Mouse (Mus musculus): ENCODE data around the gene Cyp2d26.

Cyp2d26 gene

GRCm38 (mm10) chr15:82794277-82794676, at the start of gene Cyp2d26:
TSS of gene Cyp2d26 (minus strand) at chr15:82794294.
- in situ Hi-C loops (cut with MboI; ENCODE audit: low pct_unique_long_range_greater_than_20kb in 1 of 2, low sequenced_read_pairs in 2 of 2, unreplicated experiment in 1 of 2), result no loop called here

DNA sequence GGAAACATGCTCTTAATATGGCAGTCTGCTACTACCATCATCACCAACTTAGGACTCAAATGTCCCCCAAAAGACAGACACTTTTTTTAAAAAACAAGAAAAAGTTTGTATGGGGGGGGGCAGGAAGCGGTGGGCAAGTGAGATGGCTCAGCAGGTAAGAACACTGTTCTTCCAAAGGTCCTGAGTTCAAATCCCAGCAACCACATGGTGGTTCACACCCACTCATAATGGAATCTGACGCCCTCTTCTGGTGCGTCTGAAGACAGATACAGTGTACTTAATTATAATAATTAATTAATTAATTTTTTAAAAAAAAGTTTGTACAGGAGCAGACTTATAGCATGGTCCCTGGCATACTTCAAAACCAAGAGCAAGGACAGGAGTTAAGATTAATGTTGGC, 45.1 kb upstream of the Cyp2d26 start:
- in situ Hi-C loops (cut with MboI; ENCODE audit: low pct_unique_long_range_greater_than_20kb in 1 of 2, low sequenced_read_pairs in 2 of 2, unreplicated experiment in 1 of 2), result no loop called here

DNA sequence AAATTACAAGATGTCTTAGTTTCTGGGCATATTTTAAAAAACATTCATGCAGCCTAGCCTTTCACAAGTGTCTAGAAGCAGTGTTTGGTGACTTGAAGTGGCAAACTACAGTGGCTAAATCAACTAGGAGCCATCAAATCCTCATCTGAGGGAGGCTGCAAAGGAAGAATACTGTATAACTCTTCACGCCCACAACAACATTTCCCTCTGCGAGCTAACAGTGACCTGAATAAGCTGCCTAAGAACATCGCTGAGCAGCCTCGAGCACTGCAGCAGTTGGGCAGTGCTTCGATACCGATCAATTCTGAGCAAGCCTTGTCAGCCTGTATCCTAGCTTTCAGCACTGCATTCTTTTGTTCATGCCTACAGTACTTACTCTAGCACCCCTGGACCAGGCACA, 35.8 kb upstream of the Cyp2d26 start:
- in situ Hi-C loops (cut with MboI; ENCODE audit: low pct_unique_long_range_greater_than_20kb in 1 of 2, low sequenced_read_pairs in 2 of 2, unreplicated experiment in 1 of 2), result no loop called here

DNA sequence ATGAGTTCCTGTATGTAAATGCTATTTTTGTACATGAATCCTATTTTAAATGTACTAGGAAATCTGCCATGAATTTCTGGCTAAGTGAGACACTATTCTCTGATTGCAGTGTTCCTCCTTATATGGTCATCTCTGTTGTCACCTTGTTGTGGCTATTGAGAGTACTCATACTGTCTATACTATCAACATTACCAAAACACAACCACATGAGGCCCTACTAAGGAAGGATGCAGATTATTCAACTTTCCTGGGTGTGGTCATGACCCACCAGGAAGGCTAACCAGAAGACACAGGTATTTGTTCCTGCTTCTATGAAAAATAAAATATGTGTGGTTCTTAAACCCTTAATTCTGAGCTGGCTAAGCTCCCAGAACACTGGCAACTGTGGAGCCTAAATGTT, 31.8 kb upstream of the Cyp2d26 start:
- in situ Hi-C loops (cut with MboI; ENCODE audit: low pct_unique_long_range_greater_than_20kb in 1 of 2, low sequenced_read_pairs in 2 of 2, unreplicated experiment in 1 of 2), result no loop called here

DNA sequence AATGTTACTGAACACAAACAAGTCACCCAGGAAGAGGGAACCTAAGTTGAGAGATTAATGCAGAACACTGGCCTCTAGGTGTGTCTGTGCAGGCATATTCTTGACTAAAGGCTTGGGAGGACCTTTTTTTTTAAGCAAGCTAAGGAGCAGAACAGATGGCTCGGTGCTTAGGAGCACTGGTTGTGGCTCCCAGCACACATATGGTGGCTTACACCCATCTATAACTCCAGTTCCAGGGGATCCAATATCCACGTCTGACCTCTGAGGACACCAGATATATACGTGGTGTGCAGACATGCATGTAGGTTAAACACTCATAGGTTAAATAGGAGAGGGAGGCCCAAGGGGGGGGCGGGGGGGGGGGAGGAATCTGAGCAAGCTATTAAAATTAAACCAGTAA, 28.3 kb upstream of the Cyp2d26 start:
- in situ Hi-C loops (cut with MboI; ENCODE audit: low pct_unique_long_range_greater_than_20kb in 1 of 2, low sequenced_read_pairs in 2 of 2, unreplicated experiment in 1 of 2), result loop anchor here in 1 of 2 experiments (25.0 kb wide), 1 partner anchor 215 kb away; the partner anchor contains the start of gene Nfam1

GRCm38 (mm10) chr15:82821657-82822056, 27.6 kb upstream of the Cyp2d26 start:
- in situ Hi-C loops (cut with MboI; ENCODE audit: low pct_unique_long_range_greater_than_20kb in 1 of 2, low sequenced_read_pairs in 2 of 2, unreplicated experiment in 1 of 2), result loop anchor here in 1 of 2 experiments (25.0 kb wide), 1 partner anchor 216 kb away; the partner anchor contains the start of gene Nfam1

DNA sequence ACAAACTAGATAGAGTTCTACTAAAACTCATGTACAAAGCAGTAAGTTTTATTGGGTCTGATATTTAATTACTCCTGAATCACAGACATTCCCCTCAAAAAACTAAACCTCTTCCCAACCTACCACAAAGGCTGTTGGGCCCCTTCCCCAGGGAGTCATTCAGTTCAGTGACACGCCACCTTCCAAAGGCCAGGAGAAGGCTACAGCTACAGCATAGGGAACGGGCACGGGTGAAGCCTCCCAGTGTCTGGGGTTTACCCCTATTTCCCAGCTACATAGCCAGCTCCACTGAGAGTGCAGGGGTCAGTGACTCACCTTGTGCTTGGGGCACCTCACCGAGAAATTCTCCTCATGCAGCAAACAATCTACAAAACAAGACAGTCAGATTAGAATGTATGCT, 21.2 kb upstream of the Cyp2d26 start:
- in situ Hi-C loops (cut with MboI; ENCODE audit: low pct_unique_long_range_greater_than_20kb in 1 of 2, low sequenced_read_pairs in 2 of 2, unreplicated experiment in 1 of 2), result loop anchor here in 1 of 2 experiments (25.0 kb wide), 1 partner anchor 222 kb away; the partner anchor contains the start of gene Nfam1

DNA sequence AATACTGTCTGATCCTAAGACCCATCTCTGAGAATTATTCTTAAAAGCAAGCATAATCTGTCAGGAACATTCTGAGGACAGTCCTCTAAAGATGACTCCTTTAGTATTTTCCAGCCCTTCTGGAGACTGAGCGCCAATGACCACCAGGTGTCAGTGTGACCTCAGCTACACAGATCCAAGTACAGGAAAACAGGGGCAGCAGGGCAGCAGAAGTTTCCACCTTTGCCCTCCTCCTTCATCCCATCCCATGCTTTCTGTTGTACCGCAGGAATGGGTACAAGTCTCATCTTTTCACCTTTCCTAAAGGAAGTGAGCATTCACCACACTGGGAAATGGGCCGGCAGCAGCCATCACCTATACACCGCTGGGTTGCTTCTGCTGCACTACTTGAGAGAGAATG, 20.7 kb upstream of the Cyp2d26 start:
- in situ Hi-C loops (cut with MboI; ENCODE audit: low pct_unique_long_range_greater_than_20kb in 1 of 2, low sequenced_read_pairs in 2 of 2, unreplicated experiment in 1 of 2), result loop anchor here in 1 of 2 experiments (25.0 kb wide), 1 partner anchor 222 kb away; the partner anchor contains the start of gene Nfam1

DNA sequence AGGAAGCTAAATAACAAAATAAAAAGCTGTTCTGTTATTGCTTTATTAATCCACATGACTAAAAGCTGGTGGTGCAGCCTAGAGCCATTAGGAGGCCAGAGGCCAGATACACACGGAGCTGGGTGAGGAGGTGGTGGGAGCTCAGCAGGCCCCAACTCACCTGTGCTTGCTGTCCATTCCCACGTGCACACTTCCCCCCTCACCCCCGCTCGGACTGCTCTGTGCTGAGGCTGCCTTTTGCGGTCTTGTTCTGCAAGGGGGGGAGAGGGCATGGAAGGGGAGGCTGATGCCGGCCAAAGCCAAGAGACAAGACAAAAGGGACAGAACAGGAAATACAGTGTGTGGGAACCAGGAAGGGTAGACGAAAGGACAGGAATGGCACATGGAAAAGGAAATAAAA, 20.2 kb upstream of the Cyp2d26 start:
- in situ Hi-C loops (cut with MboI; ENCODE audit: low pct_unique_long_range_greater_than_20kb in 1 of 2, low sequenced_read_pairs in 2 of 2, unreplicated experiment in 1 of 2), result loop anchor here in 1 of 2 experiments (25.0 kb wide), 1 partner anchor 223 kb away; the partner anchor contains the start of gene Nfam1

- in situ Hi-C loops (cut with MboI; ENCODE audit: low pct_unique_long_range_greater_than_20kb in 1 of 2, low sequenced_read_pairs in 2 of 2, unreplicated experiment in 1 of 2), result loop anchor here in 1 of 2 experiments (25.0 kb wide), 1 partner anchor 227 kb away; the partner anchor contains the start of gene Nfam1
These were observed 16.5 kb upstream of the Cyp2d26 start for GRCm38 (mm10) chr15:82810556-82810955.

GRCm38 (mm10) chr15:82809511-82809910, 15.4 kb upstream of the Cyp2d26 start:
- in situ Hi-C loops (cut with MboI; ENCODE audit: low pct_unique_long_range_greater_than_20kb in 1 of 2, low sequenced_read_pairs in 2 of 2, unreplicated experiment in 1 of 2), result loop anchor here (10.0 to 25.0 kb wide), 2 partner anchors 228 to 235 kb away; partner anchors contain the start of gene Nfam1 (in 1 of the 2)

DNA sequence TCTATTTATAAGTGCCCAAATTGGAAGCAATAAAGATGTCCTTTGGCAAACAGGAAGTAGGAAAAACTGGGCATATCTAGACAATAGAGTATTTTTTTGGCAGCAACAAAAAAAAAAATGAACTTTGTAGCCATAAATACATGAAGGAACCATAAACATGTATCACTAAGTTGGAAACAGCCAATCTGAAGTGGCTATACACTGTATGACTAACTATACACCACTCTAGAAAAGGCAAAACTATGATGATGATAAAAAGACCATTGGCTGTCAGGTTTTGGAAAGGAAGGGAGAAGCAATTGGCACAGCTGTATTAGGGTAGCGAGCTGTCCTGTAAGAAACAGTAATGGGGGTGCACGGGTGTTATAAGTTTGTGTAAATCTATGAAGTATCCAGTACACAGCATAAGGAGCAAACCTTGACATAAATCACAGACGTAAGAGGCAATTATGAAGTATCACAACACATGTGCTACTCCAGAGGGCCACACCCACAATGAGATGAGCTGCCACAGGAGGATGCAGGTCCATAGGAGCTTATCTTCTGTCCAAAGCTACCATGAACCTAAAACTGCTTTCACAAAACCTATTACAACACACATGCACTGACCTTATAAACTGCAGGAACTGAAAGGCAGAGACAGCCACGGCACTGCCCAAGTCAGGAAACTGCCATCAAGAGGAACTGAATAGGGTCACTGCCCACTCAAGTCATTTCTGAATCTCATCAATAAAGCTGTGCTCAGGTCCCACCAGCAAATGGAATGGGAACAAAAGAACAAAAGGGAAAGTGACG, 13.1 kb upstream of the Cyp2d26 start:
- in situ Hi-C loops (cut with MboI; ENCODE audit: low pct_unique_long_range_greater_than_20kb in 1 of 2, low sequenced_read_pairs in 2 of 2, unreplicated experiment in 1 of 2), result loop anchor here (10.0 to 25.0 kb wide), 2 partner anchors 230 to 238 kb away; partner anchors contain the start of gene Nfam1 (in 1 of the 2)

GRCm38 (mm10) chr15:82804708-82805639, 10.9 kb upstream of the Cyp2d26 start:
- in situ Hi-C loops (cut with MboI; ENCODE audit: low pct_unique_long_range_greater_than_20kb in 1 of 2, low sequenced_read_pairs in 2 of 2, unreplicated experiment in 1 of 2), result loop anchor here (10.0 to 25.0 kb wide), 2 partner anchors 232 to 240 kb away; partner anchors contain the start of gene Nfam1 (in 1 of the 2)

GRCm38 (mm10) chr15:82795936-82796440, 1.9 kb upstream of the Cyp2d26 start:
- in situ Hi-C loops (cut with MboI; ENCODE audit: low pct_unique_long_range_greater_than_20kb in 1 of 2, low sequenced_read_pairs in 2 of 2, unreplicated experiment in 1 of 2), result no loop called here

DNA sequence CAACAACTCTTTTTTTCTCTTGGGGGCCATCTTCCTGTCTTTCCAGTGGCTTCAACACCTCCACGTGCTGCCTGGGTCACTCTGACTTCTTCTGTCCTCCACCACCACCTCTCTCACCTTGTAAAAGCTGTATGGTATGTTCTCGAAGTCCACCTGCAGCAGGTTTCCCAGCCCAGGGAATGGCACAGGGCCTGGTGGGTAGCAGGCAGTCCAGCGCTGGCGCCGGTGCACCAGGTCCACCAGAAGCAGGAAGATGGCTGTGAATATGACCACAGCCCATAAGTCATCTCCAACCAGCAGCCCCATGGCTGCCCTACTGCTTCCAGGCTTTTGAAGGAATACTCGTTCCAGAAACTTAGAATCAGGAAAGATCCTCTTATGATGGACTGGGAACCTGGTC, 226 bp downstream of the Cyp2d26 start:
- in situ Hi-C loops (cut with MboI; ENCODE audit: low pct_unique_long_range_greater_than_20kb in 1 of 2, low sequenced_read_pairs in 2 of 2, unreplicated experiment in 1 of 2), result no loop called here

DNA sequence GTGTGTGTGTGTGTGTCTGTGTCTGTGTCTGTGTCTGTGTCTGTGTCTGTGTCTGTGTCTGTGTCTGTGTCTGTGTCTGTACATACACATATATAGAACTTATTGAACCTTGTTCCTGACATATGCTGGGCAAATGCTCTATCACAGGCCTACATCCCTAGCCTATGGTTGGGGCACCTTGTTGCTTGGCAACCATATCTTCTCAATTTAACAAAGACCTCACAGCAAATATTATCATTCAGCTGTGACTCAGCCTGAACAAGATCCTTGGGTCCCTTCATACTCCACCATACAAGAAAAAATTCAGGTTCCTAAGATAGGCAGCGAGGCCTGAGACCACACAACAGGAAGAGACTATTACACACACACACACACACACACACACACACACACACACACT, 640 bp downstream of the Cyp2d26 start:
- in situ Hi-C loops (cut with MboI; ENCODE audit: low pct_unique_long_range_greater_than_20kb in 1 of 2, low sequenced_read_pairs in 2 of 2, unreplicated experiment in 1 of 2), result no loop called here

DNA sequence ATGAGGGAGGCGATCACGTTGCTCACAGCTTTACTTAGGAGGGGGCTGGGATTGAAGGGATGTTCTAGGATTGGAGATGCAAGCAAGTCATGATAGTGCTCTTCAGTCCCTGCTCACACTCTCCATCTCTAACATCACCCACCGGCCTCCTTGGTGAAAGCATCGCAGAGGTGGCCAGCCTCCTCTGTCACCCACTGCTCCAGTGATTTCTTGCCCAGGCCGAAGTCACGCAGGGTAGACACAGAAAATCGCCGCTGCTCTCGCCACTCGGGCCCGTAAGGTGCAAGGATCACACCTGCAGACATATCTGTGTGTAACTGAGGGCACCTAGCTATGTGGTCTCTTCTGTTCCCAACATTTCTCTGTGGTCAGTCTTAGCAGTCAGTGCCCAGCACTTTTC, 1.5 kb downstream of the Cyp2d26 start:
- in situ Hi-C loops (cut with MboI; ENCODE audit: low pct_unique_long_range_greater_than_20kb in 1 of 2, low sequenced_read_pairs in 2 of 2, unreplicated experiment in 1 of 2), result no loop called here

- in situ Hi-C loops (cut with MboI; ENCODE audit: low pct_unique_long_range_greater_than_20kb in 1 of 2, low sequenced_read_pairs in 2 of 2, unreplicated experiment in 1 of 2), result no loop called here
These were observed 9.5 kb downstream of the Cyp2d26 start for GRCm38 (mm10) chr15:82784581-82784980.
